20 mouse cellular contexts compared by ENCODE assay signal in the genomic region with DNA sequence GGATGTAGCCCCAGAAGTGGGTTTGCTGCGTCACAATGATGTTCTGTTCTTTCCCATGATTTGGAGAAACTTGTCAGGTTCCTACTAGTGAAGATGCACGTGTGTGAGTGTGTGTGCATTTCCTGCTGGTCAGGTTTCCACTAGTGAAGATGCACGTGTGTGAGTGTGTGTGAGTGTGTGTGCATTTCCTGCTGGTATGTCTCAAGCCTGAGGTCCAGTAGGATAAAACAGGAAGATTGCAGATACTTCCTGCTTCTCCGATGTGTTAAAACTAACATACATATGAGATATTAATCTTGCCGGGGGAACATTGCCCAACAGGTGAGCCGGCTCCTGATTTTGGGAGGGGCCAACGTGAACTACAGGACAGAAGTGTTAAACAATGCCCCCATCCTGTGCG.
"Had no signal": no experiment of that assay in that cellular context is flagged by ENCODE, and none has a peak within 500 bp of the region (broad histone marks: within the 10 kb centered on the region; RNA-seq: fewer than 3 reads in every experiment).

No protein-coding gene starts in this region.

- H3K4me1 ChIP-seq: liver, embryonic 15.5 days; neural tube, embryonic 12.5 days; stomach, embryonic 15.5 days had no signal

- ATAC-seq: liver, postnatal 0 days; midbrain, embryonic 13.5 days; midbrain, embryonic 15.5 days had no signal

- H3K9ac ChIP-seq: liver, embryonic 15.5 days; liver, postnatal 0 days; lung, embryonic 15.5 days; midbrain, embryonic 13.5 days; midbrain, embryonic 15.5 days; neural tube, embryonic 12.5 days; stomach, embryonic 15.5 days had no signal

- H3K27ac ChIP-seq: liver, embryonic 15.5 days; lung, embryonic 15.5 days; macrophage; midbrain, embryonic 13.5 days; midbrain, embryonic 15.5 days; neural tube, embryonic 12.5 days; stomach, embryonic 15.5 days; stomach, postnatal 0 days had no signal

- H3K4me3 ChIP-seq: liver, embryonic 15.5 days; lung, embryonic 15.5 days; megakaryocyte, embryonic 14.5 days; midbrain, embryonic 13.5 days; midbrain, embryonic 15.5 days; neural tube, embryonic 12.5 days; stomach, embryonic 15.5 days had no signal

- H3K9me3 ChIP-seq: liver, embryonic 15.5 days; lung, embryonic 15.5 days; megakaryocyte, embryonic 14.5 days; midbrain, embryonic 13.5 days; midbrain, embryonic 15.5 days; neural tube, embryonic 12.5 days; stomach, embryonic 15.5 days had no signal

- H3K4me2 ChIP-seq: liver, embryonic 15.5 days; lung, embryonic 15.5 days; midbrain, embryonic 11.5 days; midbrain, embryonic 13.5 days; midbrain, embryonic 15.5 days; neural tube, embryonic 12.5 days; stomach, embryonic 15.5 days had no signal

- H3K27me3 ChIP-seq: liver, embryonic 15.5 days; lung, embryonic 15.5 days; midbrain, embryonic 13.5 days; midbrain, embryonic 15.5 days; neural tube, embryonic 12.5 days; stomach, embryonic 15.5 days had no signal

- DNase-seq: liver, postnatal 0 days; lung, adult 2 months; lung, postnatal 14 days; lung, postnatal 36 days; retina, postnatal 1 day; right cerebral cortex, adult 18-20 months; right cerebral cortex, postnatal 25 days; thymus, adult 2 months; thymus, postnatal 25 days; thymus, postnatal 4 days had no signal

- H3K36me3 ChIP-seq: liver, embryonic 15.5 days; midbrain, embryonic 13.5 days; midbrain, embryonic 15.5 days had no signal
